Mouse (Mus musculus) small intestine, adult 2 months (tissue): ENCODE measurements around the gene Astn2.

Source experiments
- CTCF ChIP-seq: fragments of 200-500 bp; IDR thresholded peaks from 2 replicates; pipeline ENCODE4 v1.5.1; 2012; ENCODE audit warnings: low read depth, mild to moderate bottlenecking, control low read depth, inconsistent platforms, low read length, moderate library complexity, mixed read lengths; ENCODE audit not compliant: insufficient replicate concordance, insufficient read length; ENCODE audit errors: extremely low read depth
- POLR2A ChIP-seq: fragments of 200-500 bp; IDR thresholded peaks from 2 replicates; pipeline ENCODE4 v1.6.1; 2012; ENCODE audit warnings: low read depth, mild to moderate bottlenecking, control low read depth, inconsistent platforms, low read length, moderate library complexity

DNA sequence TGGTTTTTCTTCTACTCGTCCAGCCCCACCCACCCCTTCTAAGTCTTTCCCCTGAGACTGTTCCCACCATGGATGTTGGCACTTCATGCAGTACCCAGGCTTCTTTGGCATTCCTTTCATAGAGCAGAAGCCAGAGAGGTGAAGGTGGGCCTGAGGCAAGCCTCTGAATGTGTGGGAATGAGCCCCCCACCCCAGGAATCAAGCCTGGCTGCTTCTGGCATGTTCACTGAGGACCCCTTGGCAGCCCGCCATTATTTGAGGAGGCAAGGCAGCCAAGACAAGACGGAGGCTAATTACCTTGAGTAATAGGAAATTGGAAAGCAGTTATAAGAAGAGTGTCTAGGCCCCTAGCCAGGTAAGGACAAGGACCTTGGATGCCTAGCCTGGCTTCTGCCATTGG is 973.6 kb downstream of the Astn2 start:
- TF ChIP-seq CTCF (no peak), POLR2A (no peak)
